Mouse (Mus musculus): ENCODE measurements around the gene Gatad2b.
"Not testable (repeated sequence)": the region's sequence is repeated elsewhere in the genome, so short reads cannot be mapped to it uniquely, and the experiment has no call there.

DNA sequence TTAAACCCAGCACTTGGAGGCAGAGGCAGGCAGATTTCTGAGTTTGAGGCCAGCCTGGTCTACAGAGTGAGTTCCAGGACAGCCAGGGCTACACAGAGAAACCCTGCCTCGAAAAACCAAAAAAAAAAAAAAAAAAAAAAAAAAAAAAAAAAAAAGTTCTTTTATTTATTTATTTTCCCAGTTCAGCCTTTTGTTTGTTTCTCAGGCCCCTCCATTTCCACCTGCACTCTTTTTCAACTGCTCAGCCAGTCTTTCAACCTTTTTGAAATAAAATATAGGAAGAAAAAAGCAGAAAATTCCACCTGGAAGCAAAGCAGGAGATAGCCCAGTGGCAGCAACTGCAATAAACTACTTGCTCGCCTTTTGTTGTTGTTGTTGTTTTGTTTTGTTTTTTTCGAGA is 3.6 kb upstream of the Gatad2b start:
- not testable (repeated sequence) for TF ChIP-seq POLR2AphosphoS2 (IDR thresholded peaks at IDR 0.05; ENCODE audit: low read depth, low read length); CTCF (conservative IDR thresholded peaks at IDR 0.05 in 1 of 2, IDR thresholded peaks at IDR 0.05 in 1 of 2; ENCODE audit: low read depth in 2 of 2, low read length in 2 of 2); KAT2A (IDR thresholded peaks at IDR 0.05; ENCODE audit: insufficient replicate concordance, low read length); BHLHE40 (IDR thresholded peaks at IDR 0.05; ENCODE audit: low read depth, low read length); POLR2A (IDR thresholded peaks at IDR 0.05; ENCODE audit: low read depth, low read length)
